Mouse (Mus musculus) brain, embryonic 14.5 days (tissue): ENCODE measurements around the gene Gm44503.

Experiments
- CTCF ChIP-seq: fragments of 200-500 bp; IDR thresholded peaks from 2 replicates; pipeline ENCODE4 v1.5.1; 2012; ENCODE audit warnings: inconsistent platforms, mild to moderate bottlenecking, moderate library complexity, borderline replicate concordance; ENCODE audit not compliant: insufficient read depth, insufficient read length; ENCODE audit errors: extremely low read depth
- POLR2A ChIP-seq: fragments of 200-500 bp; IDR thresholded peaks from 2 replicates; pipeline ENCODE4 v1.6.1; 2012; ENCODE audit warnings: mild to moderate bottlenecking, inconsistent platforms, borderline replicate concordance; ENCODE audit not compliant: poor library complexity, insufficient read depth, insufficient read length, severe bottlenecking; ENCODE audit errors: extremely low read depth

GRCm38 (mm10) chr9:72931166-72931790 lies 27.4 kb upstream of the Gm44503 start:
- TF ChIP-seq CTCF (no peak), POLR2A (no peak)
